In the genomic region with DNA sequence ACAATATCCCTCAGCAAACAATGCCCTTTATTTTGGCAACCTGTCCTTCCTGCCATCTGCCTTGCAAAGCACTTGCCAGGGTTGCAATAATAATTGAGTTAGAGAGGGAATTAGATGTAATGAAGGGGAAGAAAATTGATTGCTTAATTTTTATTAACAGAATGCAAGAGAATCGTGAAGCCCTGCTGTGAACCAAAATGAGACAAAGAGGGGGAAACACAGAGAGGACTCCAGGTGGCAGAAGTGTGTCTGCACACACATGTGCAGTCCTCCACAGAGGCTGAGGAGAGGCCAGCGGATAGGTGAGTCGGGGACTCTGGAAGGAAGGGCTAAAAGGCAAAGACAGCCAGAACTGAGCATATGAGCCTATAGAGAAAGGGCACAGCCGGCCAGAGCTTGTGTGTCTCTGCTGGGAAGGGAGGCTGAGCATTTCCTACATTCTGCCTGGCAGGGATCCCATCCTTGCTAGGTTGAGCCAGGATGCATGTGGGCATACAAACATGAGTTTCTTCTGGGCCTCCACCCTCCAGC, we compare ENCODE assay signal across 13 mouse cellular contexts. TPM values are rescaled to one million over a fixed set of nuclear protein-coding genes. Genes with fewer than 3 reads are reported as not detected.
DNase-seq lines count a peak whose midpoint lies in the region; ATAC-seq lines count a peak whose summit lies in the region.
"Had no signal": no experiment of that assay in that cellular context is flagged by ENCODE, and none has a peak within 500 bp of the region (broad histone marks: within the 10 kb centered on the region; RNA-seq: fewer than 3 reads in every experiment).

No protein-coding gene starts in this region.

- 37% methylated on average over 4 of the region's 4 CpGs for WGBS in forebrain, embryonic 13.5 days

- no peak overlapping the region for H3K4me3 ChIP-seq in forebrain, embryonic 13.5 days
- H3K4me3 ChIP-seq: liver, embryonic 13.5 days had no signal

- H3K27ac ChIP-seq in forebrain, embryonic 13.5 days = peak overlapping the region; percentile 79
- H3K27ac ChIP-seq: liver, embryonic 13.5 days had no signal

- H3K36me3 ChIP-seq in forebrain, embryonic 13.5 days (ENCODE audit: poor library complexity, severe bottlenecking) = no peaks in the 10 kb centered on the region
- H3K36me3 ChIP-seq: liver, embryonic 13.5 days had no signal

- no peaks in the 10 kb centered on the region for H3K9me3 ChIP-seq in forebrain, embryonic 13.5 days (replicated peaks)
- H3K9me3 ChIP-seq: liver, embryonic 13.5 days had no signal

- ATAC-seq in forebrain, embryonic 13.5 days = peak; percentile 36; the same call in 1 of the 2 replicates

- DNase-seq in layer of hippocampus, adult 11-12 months (ENCODE audit: low spot score) = peak; percentile 44
- no peak for DNase-seq in layer of hippocampus, postnatal 25 days (ENCODE audit: extremely low spot score in 1 of 2, low spot score in 1 of 2)
- DNase-seq in cerebellum, adult 11 months = peak; percentile 30
- DNase-seq in layer of hippocampus, postnatal 36 days = peak; percentile 33 to 34
- DNase-seq in frontal cortex, postnatal 25 days (ENCODE audit: low spot score in 2 of 2) = no peak
- DNase-seq in adrenal gland, adult 2 months = no peak
- no peak for DNase-seq in kidney, adult 8-10 months
- DNase-seq: heart, postnatal 10 days; liver, embryonic 13.5 days; right cerebral cortex, postnatal 25 days; thymus, postnatal 36 days had no signal

- H3K4me1 ChIP-seq in forebrain, embryonic 13.5 days = peaks cover 55% of the 10 kb centered on the region

- no peak overlapping the region for H3K9ac ChIP-seq in forebrain, embryonic 13.5 days
- H3K9ac ChIP-seq: liver, embryonic 13.5 days had no signal

- H3K4me2 ChIP-seq in forebrain, embryonic 13.5 days = no peak overlapping the region
- H3K4me2 ChIP-seq: liver, embryonic 13.5 days had no signal

- no peaks in the 10 kb centered on the region for H3K27me3 ChIP-seq in forebrain, embryonic 13.5 days
- H3K27me3 ChIP-seq: CH12.LX; liver, embryonic 13.5 days had no signal

RNA-seq across cellular contexts. Expression of a gene that starts 9.5 kb away (rescaled TPM):
- total RNA-seq in layer of hippocampus, postnatal 25 days (2021) = 10 to 100 TPM; 81.1 to 86.7 TPM
- 2.2 and 3.4 TPM in 2 replicates for polyA plus RNA-seq in forebrain, embryonic 13.5 days (2015; fragmentation: Nextera tagmentation; extraction: Ambion mirVana)
- total RNA-seq in layer of hippocampus, postnatal 36 days (2021) = 10 to 100 TPM; 76.5 to 84.1 TPM
- total RNA-seq in adrenal gland, adult 2 months (2021) = 100 to 1,000 TPM; 214 to 241 TPM
- polyA plus RNA-seq in adrenal gland, adult 2 months (2012; rRNA removed) = 2.4 and 5.4 TPM in 2 replicates

Comparison
In these comparisons a context has a peak if more than half of its experiments do, and no peak if none do; other contexts are left out.
1. DNase-seq: peak in layer of hippocampus, adult 11-12 months (single experiment), cerebellum, adult 11 months (single experiment) and layer of hippocampus, postnatal 36 days (2 of 2); none in layer of hippocampus, postnatal 25 days (0 of 2), frontal cortex, postnatal 25 days (0 of 2), adrenal gland, adult 2 months (single experiment) and kidney, adult 8-10 months (0 of 2).